Mouse (Mus musculus) frontal cortex, adult 2 months (tissue): Measurements from ENCODE around the gene Olfr393. TPM values are rescaled to one million over a fixed set of nuclear protein-coding genes. Genes with fewer than 3 reads are reported as not detected.

Experiments
- DNase-seq, 2 experiments: peaks; one replicate each; pipeline ENCODE4 v3.0.0; 2022; ENCODE audit warnings: low spot score in 1 of 2; ENCODE audit errors: extremely low spot score in 1 of 2
- polyA plus RNA-seq: library from polyadenylated mRNA; depleted of rRNA; stranded (reverse); fragments of >200 nt; gene quantifications from 2 replicates; pipeline ENCODE4 v1.2.3, GENCODE M21; 2012; rRNA removed

The Olfr393 gene
- polyA plus RNA-seq: not detected in 2 replicates

DNA sequence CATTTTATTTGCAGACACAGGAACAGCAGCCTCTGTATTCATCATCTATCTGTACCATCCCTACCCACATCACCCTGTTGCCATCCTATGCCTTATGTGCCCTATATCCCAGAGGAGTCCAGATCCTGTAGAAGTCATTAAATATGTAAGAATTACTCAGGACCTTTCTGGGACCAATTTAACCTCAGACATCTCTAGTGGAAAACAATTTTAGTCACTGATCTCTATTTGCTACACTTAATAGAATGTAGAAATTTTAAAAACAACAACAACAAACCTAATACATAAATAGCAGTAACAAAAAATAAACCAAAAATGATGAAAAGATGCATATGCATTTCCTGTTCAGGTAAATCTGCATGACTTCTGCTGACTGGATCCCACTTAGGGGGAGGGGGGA lies at the start of gene Olfr393:
Gene Olfr393 (minus strand): TSS at position 101 of the 400 bp plus-strand sequence.
- DNase-seq: no peak

DNA sequence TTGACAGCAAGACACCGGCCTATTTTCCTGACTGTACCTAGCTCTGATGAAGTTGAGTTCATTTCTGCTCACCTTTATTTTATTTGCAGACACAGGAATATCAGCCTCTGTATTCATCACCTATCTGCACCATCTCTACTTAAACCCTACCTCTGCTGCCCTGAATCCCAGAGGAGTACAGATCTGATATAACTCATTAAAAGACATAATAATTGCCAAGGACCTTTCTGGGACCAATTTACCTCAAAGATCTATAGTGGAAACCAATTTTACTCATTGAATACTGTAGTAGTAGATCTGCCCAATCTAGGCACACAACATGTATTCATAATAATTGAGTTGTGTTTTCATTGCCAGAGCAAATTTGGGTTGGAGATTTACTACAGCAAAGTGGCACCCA lies 39.4 kb upstream of the Olfr393 start, which contains the start of gene Olfr394:
Gene Olfr394 (minus strand): TSS at position 101 of the 400 bp plus-strand sequence.
- DNase-seq: no peak

DNA sequence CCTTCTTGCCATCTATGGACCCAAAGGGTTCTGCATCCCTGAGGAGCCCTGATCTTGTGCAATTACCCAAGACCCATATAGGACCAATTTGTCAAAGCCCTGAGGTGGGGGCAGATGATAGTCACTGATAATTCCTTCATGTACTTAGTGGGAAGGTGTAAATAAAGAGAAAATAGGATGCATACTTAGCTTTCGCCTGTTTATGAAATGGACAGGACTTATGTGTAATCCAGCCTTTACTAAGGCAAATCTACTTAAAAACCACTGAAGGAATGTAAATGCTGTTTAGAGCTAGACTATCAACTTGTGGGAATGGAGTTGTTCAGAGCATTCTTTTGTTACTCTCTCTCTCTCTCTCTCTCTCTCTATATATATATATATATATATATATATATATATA lies 34.3 kb downstream of the Olfr393 start, which contains the start of gene Olfr392:
Gene Olfr392 (minus strand): TSS at position 101 of the 400 bp plus-strand sequence.
- no peak for DNase-seq

DNA sequence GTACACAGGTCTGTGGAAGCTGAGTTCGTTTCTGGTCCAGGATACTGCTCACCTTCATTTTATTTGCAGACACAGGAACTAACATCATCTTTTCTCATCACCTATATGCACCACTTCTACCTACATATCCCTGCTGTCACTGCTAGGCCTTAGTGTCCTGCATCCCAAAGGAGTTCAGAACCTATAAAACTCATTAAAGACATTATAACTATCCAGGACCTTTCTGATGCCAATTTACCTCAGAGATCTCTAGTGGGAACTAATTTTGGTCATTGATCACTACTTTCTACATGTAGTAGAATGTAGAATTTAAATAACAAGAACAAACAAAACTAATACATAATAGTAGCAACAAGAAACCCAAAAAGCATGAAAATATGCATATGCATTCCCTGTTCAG lies 48.3 kb downstream of the Olfr393 start, which contains the start of gene Olfr391-ps:
Gene Olfr391-ps (minus strand): TSS at position 101 of the 400 bp plus-strand sequence.
- DNase-seq: no peak

Other genes with a start within 250 kb of the Olfr393 start
- gene Zfp735, start 162.7 kb downstream of the Olfr393 start, polyA plus RNA-seq: not detected in 2 replicates
- not detected in 2 replicates for gene Olfr389, start 70.7 kb downstream of the Olfr393 start, polyA plus RNA-seq
- not detected in 2 replicates for gene Olfr390, start 68.5 kb downstream of the Olfr393 start, polyA plus RNA-seq
- not detected in 2 replicates for gene Olfr391-ps, start 48.4 kb downstream of the Olfr393 start, polyA plus RNA-seq
- 0.02 TPM in 1 of 2 replicates, not detected in the other for gene Olfr392, start 34.4 kb downstream of the Olfr393 start, polyA plus RNA-seq
- gene Olfr394, start 39.3 kb upstream of the Olfr393 start, polyA plus RNA-seq: 0.02 TPM in 1 of 2 replicates, not detected in the other
- gene Olfr395, start 57.8 kb upstream of the Olfr393 start, polyA plus RNA-seq: not detected in 2 replicates
- not detected in 2 replicates for gene Olfr23, start 85.2 kb upstream of the Olfr393 start, polyA plus RNA-seq
- not detected in 2 replicates for gene Olfr397, start 109.4 kb upstream of the Olfr393 start, polyA plus RNA-seq
- not detected in 2 replicates for gene Olfr398, start 139.0 kb upstream of the Olfr393 start, polyA plus RNA-seq
- not detected in 2 replicates for gene Olfr139, start 205.1 kb upstream of the Olfr393 start, polyA plus RNA-seq
- gene Olfr399, start 205.2 kb upstream of the Olfr393 start, polyA plus RNA-seq: not detected in 2 replicates
- not detected in 2 replicates for gene Zfp616, start 218.5 kb upstream of the Olfr393 start, polyA plus RNA-seq